Comparison of ENCODE assay signal across 1 mouse cellular context in the genomic region with DNA sequence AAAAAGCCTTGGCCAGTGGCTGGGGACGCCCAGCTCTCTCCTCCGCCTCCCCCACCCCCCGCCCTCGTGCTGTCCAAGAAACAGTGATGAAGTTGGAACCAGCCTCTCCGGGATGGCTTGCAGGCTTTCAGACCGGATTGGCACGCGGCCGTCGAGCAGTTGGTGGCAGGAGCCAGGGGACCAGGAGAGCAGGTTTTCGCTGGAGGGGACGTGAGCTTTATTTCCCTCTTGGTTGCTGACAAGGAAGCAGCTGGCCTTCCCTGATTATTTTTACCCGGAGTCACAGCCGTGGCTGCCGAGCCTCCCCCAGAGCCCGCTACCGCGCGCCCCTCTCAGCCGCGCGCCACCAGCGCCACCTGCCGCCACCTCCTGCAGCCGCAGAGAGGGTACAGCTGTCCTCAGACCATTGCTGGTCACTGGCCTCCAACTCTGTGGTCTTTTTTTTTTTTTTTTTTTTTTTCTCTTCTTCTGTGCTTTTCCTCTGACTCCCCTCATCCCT.
TF ChIP-seq lines count a peak whose summit lies in the region.

No protein-coding gene starts in this region.

TF ChIP-seq in CH12.LX, 34 proteins besides CTCF, POLR2A, EP300 and RAD21 (continued from another document):
- TF ChIP-seq BHLHE40 (IDR thresholded peaks at IDR 0.05; ENCODE audit: low read depth, low read length), result 0 out of 2 replicates have a peak, but pooled peaks have one; percentile 16
- TF ChIP-seq SMC3 (IDR thresholded peaks at IDR 0.05; ENCODE audit: low read depth, low read length), result peak; percentile 77
- peak; percentile 44; the same call in 1 of the 2 replicates for TF ChIP-seq MAX (IDR thresholded peaks at IDR 0.05; ENCODE audit: low read length)
- TF ChIP-seq NELFE (IDR thresholded peaks at IDR 0.05; ENCODE audit: low read depth, low read length), result 0 out of 2 replicates have a peak, but pooled peaks have one; percentile 33
- TF ChIP-seq TCF12 (IDR thresholded peaks at IDR 0.05; ENCODE audit: low read depth, low read length), result 0 out of 2 replicates have a peak, but pooled peaks have one; percentile 47
- 0 out of 2 replicates have a peak, but pooled peaks have one; percentile 28 for TF ChIP-seq ELF1 (IDR thresholded peaks at IDR 0.05; ENCODE audit: low read depth, low read length)
- no peak for TF ChIP-seq E2F4 (IDR thresholded peaks at IDR 0.05; ENCODE audit: insufficient replicate concordance, low read depth, low read length)
